Mouse (Mus musculus) leukemia stem cell, adult 10-12 weeks (primary cell): ENCODE measurements around the gene Rlf. TPM values are rescaled to one million over a fixed set of nuclear protein-coding genes. Genes with fewer than 3 reads are reported as not detected.

Experiments used
- polyA plus RNA-seq: library from polyadenylated mRNA; stranded (reverse); fragments of >175 nt; gene quantifications from 2 replicates; pipeline ENCODE4 v1.2.3, GENCODE M21; 2012; ENCODE audit warnings: low replicate concordance

Rlf gene
- polyA plus RNA-seq = 1.8 and 3.2 TPM in 2 replicates

DNA sequence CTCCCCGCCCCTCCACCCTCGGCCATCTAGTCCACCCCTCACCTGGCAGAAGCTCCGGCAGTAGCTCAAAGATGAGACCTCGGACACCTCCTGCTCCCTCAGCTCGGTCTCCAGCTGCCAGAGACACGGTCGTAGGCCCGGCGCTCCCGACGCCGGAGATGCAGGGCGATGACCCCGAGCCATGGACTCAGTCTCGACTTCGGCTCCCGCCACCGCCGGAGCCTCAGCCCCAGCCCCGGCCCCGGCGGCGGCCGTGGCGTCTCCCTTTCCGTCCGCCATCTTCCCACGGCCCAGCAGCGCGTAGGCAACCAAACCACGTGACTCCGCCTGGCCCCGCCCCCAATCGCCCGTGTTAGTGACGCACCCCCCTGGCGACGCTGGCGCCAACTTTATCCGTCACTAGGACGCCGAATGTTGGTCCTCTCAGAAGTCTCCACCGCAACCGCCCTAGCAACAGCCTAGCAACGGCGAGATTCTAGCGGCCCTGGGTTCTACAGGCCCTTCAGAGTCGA, at the start of gene Rlf:
TSS of gene Rlf (minus strand) at position 292 of the 512 bp plus-strand sequence.

DNA sequence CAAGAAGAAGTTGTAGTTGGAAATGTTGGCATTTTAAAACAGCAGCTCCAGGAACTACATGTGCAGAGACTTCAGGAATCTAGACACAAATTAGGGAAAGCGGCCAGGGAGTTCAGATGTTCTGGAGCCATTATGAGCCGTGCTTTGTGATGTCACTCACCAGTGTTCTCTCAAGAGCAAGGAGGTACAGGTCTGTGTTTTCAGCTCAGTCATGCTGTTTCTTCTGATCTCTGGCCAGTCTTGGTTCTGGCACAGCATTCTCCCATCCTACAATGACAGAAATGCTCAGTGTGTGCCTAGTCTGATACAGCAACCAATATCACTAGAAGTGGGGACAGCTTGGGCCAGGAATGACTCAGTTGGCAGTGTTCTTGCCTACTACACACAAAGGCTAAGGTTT, 105.8 kb downstream of the Rlf start, which contains the start of gene Tmco2:
TSS of gene Tmco2 (minus strand) at position 101 of the 400 bp plus-strand sequence.

DNA sequence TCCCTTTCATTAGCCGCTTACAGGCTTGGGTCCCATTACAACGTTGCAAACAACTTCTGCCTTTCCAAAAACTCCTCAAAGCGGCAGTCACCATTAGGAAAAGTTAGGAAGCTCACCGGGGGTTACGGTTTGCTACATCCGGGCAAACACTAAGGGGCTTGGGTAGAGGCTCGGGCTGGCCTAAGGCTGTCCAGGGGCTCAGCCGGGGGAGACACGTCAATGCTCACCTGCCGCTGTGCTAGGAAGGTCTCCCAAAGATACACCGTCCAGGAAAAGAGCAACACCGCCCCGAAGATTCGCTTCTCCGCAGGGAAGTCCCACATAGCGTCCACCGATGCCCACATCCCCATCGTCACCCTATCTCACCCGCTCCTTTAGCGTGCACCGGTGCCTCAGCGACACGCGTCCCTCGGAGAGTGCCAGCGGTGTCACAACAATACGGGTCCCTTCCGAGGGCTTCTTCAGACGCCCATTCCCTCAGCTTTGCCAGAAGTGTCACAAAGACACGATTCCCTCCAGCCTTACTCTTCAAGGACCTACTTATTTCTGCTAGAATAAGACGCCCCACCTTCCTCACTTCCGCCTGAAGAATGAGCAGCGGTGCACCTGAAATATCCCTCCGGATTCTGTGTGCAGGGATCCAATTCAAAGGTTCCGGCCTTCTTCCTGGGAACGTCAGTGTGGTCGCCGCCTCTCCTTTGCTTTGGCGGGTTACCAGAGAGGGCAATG, 117.1 kb downstream of the Rlf start, which contains the start of gene Zmpste24:
TSS of gene Zmpste24 (minus strand) at position 592 of the 729 bp plus-strand sequence.

Other genes starting within 250 kb of the Rlf start
- 37.9 and 49.8 TPM in 2 replicates for gene Smap2, start 197.8 kb downstream of the Rlf start, polyA plus RNA-seq
- 0.25 TPM in 1 of 2 replicates, not detected in the other for gene Col9a2, start 175.7 kb downstream of the Rlf start, polyA plus RNA-seq
- gene Zmpste24, start 116.8 kb downstream of the Rlf start, polyA plus RNA-seq = 1.4 and 3.3 TPM in 2 replicates
- 0.27 TPM in 1 of 2 replicates, not detected in the other for gene Tmco2, start 105.9 kb downstream of the Rlf start, polyA plus RNA-seq
- not detected in 2 replicates for gene Gm12888, start 109.8 kb upstream of the Rlf start, polyA plus RNA-seq
- not detected in 2 replicates for gene Gm12886, start 208.0 kb upstream of the Rlf start, polyA plus RNA-seq